Mouse (Mus musculus) hindlimb bud, embryonic 11.5 days (tissue): ENCODE data around the gene St8sia2.

ENCODE experiments used
- DNase-seq: peaks from one replicate; pipeline ENCODE4 v3.0.0-alpha.2; 2012; ENCODE audit warnings: low read depth, low spot score; ENCODE audit errors: extremely low spot score

Gene St8sia2

GRCm38 (mm10) chr7:73890891-73891610 lies 122.4 kb downstream of the St8sia2 start:
- DNase-seq = no peak

- DNase-seq = no peak
Measured at GRCm38 (mm10) chr7:73890466-73890865, 123.0 kb downstream of the St8sia2 start.
